31 mouse cellular contexts compared by ENCODE assay signal in the genomic region with DNA sequence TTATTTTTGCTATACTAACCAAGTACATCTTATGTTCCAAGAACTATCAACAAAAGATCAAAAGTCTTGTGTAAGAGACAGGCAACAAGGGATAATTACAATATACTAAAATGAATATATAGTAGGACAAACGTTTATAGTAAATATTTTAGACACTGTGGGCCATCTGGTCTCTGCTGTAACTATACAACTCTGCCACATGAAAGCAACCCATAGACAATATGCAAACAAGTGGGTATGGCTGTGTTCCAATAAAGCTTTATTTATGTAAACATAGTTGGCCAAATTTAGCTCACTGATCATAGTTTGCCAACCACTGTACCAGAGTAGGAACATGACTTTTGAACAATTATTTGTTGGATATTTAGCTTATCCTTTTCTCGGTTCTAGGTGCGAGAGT. TPM values are rescaled to one million over a fixed set of nuclear protein-coding genes. Genes with fewer than 3 reads are reported as not detected.
"Had no signal": no experiment of that assay in that cellular context is flagged by ENCODE, and none has a peak within 500 bp of the region (broad histone marks: within the 10 kb centered on the region; RNA-seq: fewer than 3 reads in every experiment).

No protein-coding gene starts in this region.

- H3K4me2 ChIP-seq: limb, embryonic 12.5 days; limb, embryonic 13.5 days; limb, embryonic 15.5 days; liver, embryonic 11.5 days; liver, embryonic 12.5 days; liver, embryonic 13.5 days; liver, embryonic 15.5 days; lung, embryonic 15.5 days; midbrain, embryonic 11.5 days; midbrain, embryonic 12.5 days; midbrain, embryonic 13.5 days; midbrain, embryonic 15.5 days; neural tube, embryonic 12.5 days had no signal

- H3K27ac ChIP-seq: left cerebral cortex, adult 2 months; limb, embryonic 10.5 days; limb, embryonic 12.5 days; limb, embryonic 13.5 days; limb, embryonic 15.5 days; liver, embryonic 12.5 days; liver, embryonic 13.5 days; liver, embryonic 14.5 days; liver, embryonic 15.5 days; lung, embryonic 15.5 days; macrophage; midbrain, embryonic 10.5 days; midbrain, embryonic 12.5 days; midbrain, embryonic 13.5 days; midbrain, embryonic 15.5 days; neural tube, embryonic 12.5 days had no signal

- DNase-seq: left cerebral cortex, postnatal 4 days; liver; liver, embryonic 13.5 days; liver, postnatal 0 days; lung, adult 18-20 months; lung, postnatal 10 days; lung, postnatal 14 days; lung, postnatal 36 days; lung, postnatal 4 days; midbrain, embryonic 14.5 days had no signal

- H3K9ac ChIP-seq: limb, embryonic 12.5 days; limb, embryonic 13.5 days; limb, embryonic 15.5 days; liver, embryonic 12.5 days; liver, embryonic 13.5 days; liver, embryonic 14.5 days; liver, embryonic 15.5 days; liver, postnatal 0 days; lung, embryonic 15.5 days; midbrain, embryonic 12.5 days; midbrain, embryonic 13.5 days; midbrain, embryonic 15.5 days; neural tube, embryonic 12.5 days had no signal

- H3K36me3 ChIP-seq: limb, embryonic 10.5 days; limb, embryonic 12.5 days; limb, embryonic 13.5 days; limb, embryonic 15.5 days; liver, embryonic 12.5 days; liver, embryonic 13.5 days; liver, embryonic 15.5 days; lung, embryonic 15.5 days; midbrain, embryonic 10.5 days; midbrain, embryonic 12.5 days; midbrain, embryonic 13.5 days; midbrain, embryonic 15.5 days; neural tube, embryonic 12.5 days had no signal

- ATAC-seq: liver, embryonic 12.5 days; liver, postnatal 0 days; midbrain, embryonic 13.5 days; midbrain, embryonic 15.5 days; midbrain, embryonic 16.5 days had no signal

- H3K4me3 ChIP-seq: left cerebral cortex, adult 2 months; limb, embryonic 10.5 days; limb, embryonic 12.5 days; limb, embryonic 13.5 days; limb, embryonic 15.5 days; liver, embryonic 12.5 days; liver, embryonic 13.5 days; liver, embryonic 15.5 days; lung, embryonic 15.5 days; megakaryocyte, embryonic 14.5 days; midbrain, embryonic 10.5 days; midbrain, embryonic 12.5 days; midbrain, embryonic 13.5 days; midbrain, embryonic 15.5 days; myocyte; neural tube, embryonic 12.5 days had no signal

- H3K4me1 ChIP-seq: limb, embryonic 12.5 days; liver, embryonic 12.5 days; liver, embryonic 13.5 days; liver, embryonic 15.5 days; lung, embryonic 15.5 days; megakaryocyte, embryonic 14.5 days; midbrain, embryonic 10.5 days; midbrain, embryonic 12.5 days; midbrain, embryonic 13.5 days; midbrain, embryonic 15.5 days; neural tube, embryonic 12.5 days had no signal

- H3K27me3 ChIP-seq: limb, embryonic 12.5 days; limb, embryonic 13.5 days; limb, embryonic 15.5 days; liver, embryonic 12.5 days; liver, embryonic 13.5 days; liver, embryonic 15.5 days; lung, embryonic 15.5 days; megakaryocyte, embryonic 14.5 days; midbrain, embryonic 12.5 days; midbrain, embryonic 13.5 days; midbrain, embryonic 15.5 days; neural tube, embryonic 12.5 days had no signal

- H3K9me3 ChIP-seq: limb, embryonic 10.5 days; limb, embryonic 12.5 days; limb, embryonic 13.5 days; limb, embryonic 15.5 days; liver, embryonic 12.5 days; liver, embryonic 13.5 days; liver, embryonic 15.5 days; lung, embryonic 15.5 days; midbrain, embryonic 10.5 days; midbrain, embryonic 12.5 days; midbrain, embryonic 13.5 days; midbrain, embryonic 15.5 days; neural tube, embryonic 12.5 days had no signal

RNA-seq across cellular contexts. Expression of a gene that starts 50.9 kb away (rescaled TPM):
- polyA plus RNA-seq: liver, adult 2 months had no signal
